Mouse (Mus musculus): ENCODE data around the gene Fkrp.

DNA sequence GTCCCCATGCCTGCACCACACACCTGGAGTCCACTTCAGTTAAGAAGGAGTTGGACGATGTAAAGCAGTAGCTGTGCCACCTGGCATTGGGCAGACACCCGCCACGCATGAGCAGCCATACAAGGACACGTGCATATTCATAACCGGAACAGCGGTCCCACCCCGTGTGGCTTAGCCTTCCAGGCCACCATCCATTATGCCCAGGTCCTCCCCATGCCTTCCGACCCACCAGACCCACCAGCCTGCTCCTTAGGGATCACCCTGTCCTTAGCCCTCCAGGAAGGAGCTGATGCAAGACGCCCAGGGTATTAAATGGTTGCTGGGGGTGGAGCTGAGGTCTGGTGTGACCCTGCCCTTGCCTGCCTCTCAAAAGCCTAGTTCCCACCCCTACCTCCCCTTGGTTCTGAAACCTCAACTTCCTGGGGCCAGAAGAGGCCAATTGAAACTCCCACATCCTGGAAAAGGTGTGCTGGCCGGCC is 32.0 kb downstream of the Fkrp start:
- TF ChIP-seq CTCF (IDR thresholded peaks at IDR 0.05; ENCODE audit: borderline replicate concordance, extremely low read depth, insufficient read depth, insufficient read length) (no peak), POLR2A (IDR thresholded peaks at IDR 0.05; ENCODE audit: borderline replicate concordance, extremely low read depth, insufficient read depth, insufficient read length, poor library complexity, severe bottlenecking) (no peak)

Data from brain, embryonic 14.5 days (tissue).